In genomic region chr10:75115240-75115639, GRCm38 (mm10) we compare ENCODE assay signal across 16 mouse cellular contexts. TPM values are rescaled to one million over a fixed set of nuclear protein-coding genes. Genes with fewer than 3 reads are reported as not detected.
DNase-seq lines count a peak whose midpoint lies in the region; ATAC-seq and TF ChIP-seq lines count a peak whose summit lies in the region.
"Had no signal": no experiment of that assay in that cellular context is flagged by ENCODE, and none has a peak within 500 bp of the region (broad histone marks: within the 10 kb centered on the region; RNA-seq: fewer than 3 reads in every experiment).

No protein-coding gene starts in this region.

- H3K4me1 ChIP-seq in kidney, postnatal 0 days (replicated peaks; ENCODE audit: insufficient read depth, low read length): peaks cover 4% of the 10 kb centered on the region; the same call in 1 of the 2 replicates
- peaks cover 36 to 80% of the 10 kb centered on the region in 2 experiments for H3K4me1 ChIP-seq in CH12.LX (ENCODE audit: control insufficient read depth in 1 of 2, insufficient read depth in 2 of 2)
- H3K4me1 ChIP-seq in stomach, embryonic 14.5 days (ENCODE audit: control insufficient read depth, insufficient read depth, low read length): peaks cover 18% of the 10 kb centered on the region; the same call in 1 of the 2 replicates

- TF ChIP-seq POLR2A in CH12.LX (IDR thresholded peaks at IDR 0.05; ENCODE audit: low read depth, low read length): no peak

- no peaks in the 10 kb centered on the region for H3K27me3 ChIP-seq in kidney, postnatal 0 days (ENCODE audit: insufficient read depth, low read length)
- no peaks in the 10 kb centered on the region for H3K27me3 ChIP-seq in CH12.LX (replicated peaks)
- H3K27me3 ChIP-seq in stomach, embryonic 14.5 days (ENCODE audit: control insufficient read depth, insufficient read depth, low read length): no peaks in the 10 kb centered on the region
- H3K27me3 ChIP-seq: midbrain, embryonic 13.5 days; neural tube, embryonic 13.5 days had no signal

- H3K9ac ChIP-seq in kidney, postnatal 0 days (ENCODE audit: low read depth, low read length): no peak overlapping the region
- no peak overlapping the region for H3K9ac ChIP-seq in CH12.LX (ENCODE audit: insufficient read depth, low read depth)
- H3K9ac ChIP-seq in stomach, embryonic 14.5 days (replicated peaks; ENCODE audit: low read depth, low read length): no peak overlapping the region
- H3K9ac ChIP-seq: midbrain, embryonic 13.5 days; neural tube, embryonic 13.5 days had no signal

- in situ Hi-C loops in CH12.LX (cut with MboI; ENCODE audit: low pct_ligation_motif_present, low pct_unique_long_range_greater_than_20kb, low sequenced_read_pairs): no loop called here

- 70% methylated on average over 5 of the region's 5 CpGs for WGBS in kidney, postnatal 0 days
- 74% methylated on average over 5 of the region's 5 CpGs for WGBS in stomach, embryonic 14.5 days

- H3K4me3 ChIP-seq in kidney, postnatal 0 days (replicated peaks; ENCODE audit: low read depth, low read length): no peak overlapping the region
- H3K4me3 ChIP-seq in CH12.LX (replicated peaks in 1 of 3; ENCODE audit: low read depth in 2 of 3, low read length in 2 of 3, poor library complexity in 1 of 3): no peak overlapping the region
- H3K4me3 ChIP-seq in stomach, embryonic 14.5 days (ENCODE audit: low read depth, low read length): no peak overlapping the region
- H3K4me3 ChIP-seq: heart, embryonic 10.5 days; midbrain, embryonic 13.5 days; neural tube, embryonic 13.5 days had no signal

- TF ChIP-seq EP300 in CH12.LX (IDR thresholded peaks at IDR 0.05; ENCODE audit: low read length): 0 out of 2 replicates have a peak, but pooled peaks have one; percentile 21

- no peak for TF ChIP-seq RAD21 in CH12.LX (IDR thresholded peaks at IDR 0.05; ENCODE audit: low read depth, low read length)

- DNase-seq in kidney, postnatal 0 days (ENCODE audit: low spot score): no peak
- no peak for DNase-seq in kidney, adult 11 months
- DNase-seq in CH12.LX (ENCODE audit: extremely low read depth): peak; percentile 42
- peak; percentile 42 for DNase-seq in brain, adult 2 months (ENCODE audit: low read depth, low spot score)
- no peak for DNase-seq in right cerebral cortex, postnatal 4 days
- no peak for DNase-seq in cerebellum, postnatal 14 days
- DNase-seq: adrenal gland, adult 2 months; B cell, adult 2 months; cerebellum, adult 9-10 months; heart, postnatal 10 days; liver; thymus, postnatal 25 days had no signal

- dilution Hi-C loops in CH12.LX (cut with MboI; ENCODE audit: extremely low pct_ligation_motif_present, extremely low pct_unique_long_range_greater_than_20kb, low sequenced_read_pairs): no loop called here

- TF ChIP-seq CTCF in kidney, postnatal 0 days (IDR thresholded peaks at IDR 0.05; ENCODE audit: low read depth): no peak
- TF ChIP-seq CTCF in CH12.LX (conservative IDR thresholded peaks at IDR 0.05 in 1 of 2, IDR thresholded peaks at IDR 0.05 in 1 of 2; ENCODE audit: low read depth in 2 of 2, low read length in 2 of 2): no peak

- H3K27ac ChIP-seq in kidney, postnatal 0 days: no peak overlapping the region
- H3K27ac ChIP-seq in CH12.LX (ENCODE audit: insufficient read depth, low read depth): peak overlapping the region; percentile 40; the same call in 1 of the 2 replicates
- H3K27ac ChIP-seq in stomach, embryonic 14.5 days (ENCODE audit: low read length): no peak overlapping the region
- H3K27ac ChIP-seq: heart, embryonic 10.5 days; midbrain, embryonic 13.5 days; neural tube, embryonic 13.5 days had no signal

- no peaks in the 10 kb centered on the region for H3K36me3 ChIP-seq in kidney, postnatal 0 days (ENCODE audit: insufficient read depth, low read length)
- H3K36me3 ChIP-seq in CH12.LX (replicated peaks in 1 of 2; ENCODE audit: control insufficient read depth in 1 of 2, insufficient read depth in 1 of 2, low read length in 1 of 2): peaks cover 0 to 39% of the 10 kb centered on the region in 2 experiments
- no peaks in the 10 kb centered on the region for H3K36me3 ChIP-seq in stomach, embryonic 14.5 days (ENCODE audit: control insufficient read depth, insufficient read depth, low read length)
- H3K36me3 ChIP-seq: heart, embryonic 10.5 days; midbrain, embryonic 13.5 days had no signal

- no peaks in the 10 kb centered on the region for H3K9me3 ChIP-seq in kidney, postnatal 0 days (replicated peaks; ENCODE audit: low read length)
- H3K9me3 ChIP-seq in CH12.LX (replicated peaks; ENCODE audit: low read length): no peaks in the 10 kb centered on the region
- H3K9me3 ChIP-seq in stomach, embryonic 14.5 days (ENCODE audit: control insufficient read depth, low read depth, low read length): no peaks in the 10 kb centered on the region
- H3K9me3 ChIP-seq: heart, embryonic 10.5 days; midbrain, embryonic 13.5 days; neural tube, embryonic 13.5 days had no signal

- no peak overlapping the region for H3K4me2 ChIP-seq in kidney, postnatal 0 days (ENCODE audit: low read length)
- H3K4me2 ChIP-seq in CH12.LX (ENCODE audit: insufficient read depth, low read depth, poor library complexity, severe bottlenecking): peak overlapping the region; percentile 6; the same call in 1 of the 2 replicates
- H3K4me2 ChIP-seq in stomach, embryonic 14.5 days (replicated peaks; ENCODE audit: low read depth, low read length): no peak overlapping the region
- H3K4me2 ChIP-seq: midbrain, embryonic 13.5 days; neural tube, embryonic 13.5 days had no signal

- no peaks in the 10 kb centered on the region for H3K79me2 ChIP-seq in CH12.LX (replicated peaks; ENCODE audit: control insufficient read depth, extremely low read depth, insufficient read depth, poor library complexity, severe bottlenecking)

- peak; percentile 52; the same call in 1 of the 2 replicates for ATAC-seq in kidney, postnatal 0 days (replicated peaks; ENCODE audit: low FRiP score, low read depth)
- ATAC-seq in stomach, embryonic 14.5 days (ENCODE audit: insufficient number of reproducible peaks, insufficient read depth, low FRiP score, low read depth): peak; percentile 59; the same call in 1 of the 2 replicates

TF ChIP-seq in CH12.LX, 34 proteins besides CTCF, POLR2A, EP300 and RAD21:
- TF ChIP-seq ELF1 (IDR thresholded peaks at IDR 0.05; ENCODE audit: low read depth, low read length): no peak
- TF ChIP-seq MEF2A (IDR thresholded peaks at IDR 0.05; ENCODE audit: borderline replicate concordance, low read depth, low read length): no peak; the same call in 1 of the 2 replicates
- no peak for TF ChIP-seq KAT2A (IDR thresholded peaks at IDR 0.05; ENCODE audit: insufficient replicate concordance, low read length)
- peak; percentile 75 for TF ChIP-seq BHLHE40 (IDR thresholded peaks at IDR 0.05; ENCODE audit: low read depth, low read length)
- TF ChIP-seq TCF12 (IDR thresholded peaks at IDR 0.05; ENCODE audit: low read depth, low read length): no peak
- TF ChIP-seq MAZ (IDR thresholded peaks at IDR 0.05; ENCODE audit: low read depth, low read length): 0 out of 2 replicates have a peak, but pooled peaks have one; percentile 65
- no peak for TF ChIP-seq SMC3 (IDR thresholded peaks at IDR 0.05; ENCODE audit: low read depth, low read length)
- TF ChIP-seq NELFE (IDR thresholded peaks at IDR 0.05; ENCODE audit: low read depth, low read length): no peak
- no peak for TF ChIP-seq ZMIZ1 (IDR thresholded peaks at IDR 0.05; ENCODE audit: low read depth, low read length)
- TF ChIP-seq MYC (IDR thresholded peaks at IDR 0.05; ENCODE audit: low read depth, low read length): no peak
- TF ChIP-seq PAX5 (IDR thresholded peaks at IDR 0.05; ENCODE audit: low read length): no peak
- no peak for TF ChIP-seq ZNF384 (IDR thresholded peaks at IDR 0.05; ENCODE audit: low read depth, low read length)
- no peak for TF ChIP-seq ZC3H11A (IDR thresholded peaks at IDR 0.05; ENCODE audit: low read depth, low read length)
- no peak for TF ChIP-seq GABPA (IDR thresholded peaks at IDR 0.05; ENCODE audit: insufficient replicate concordance, low read depth, low read length)
- no peak for TF ChIP-seq TBP (conservative IDR thresholded peaks at IDR 0.05; ENCODE audit: low read depth, low read length)
- TF ChIP-seq POLR2AphosphoS2 (IDR thresholded peaks at IDR 0.05; ENCODE audit: low read depth, low read length): no peak
- no peak for TF ChIP-seq UBTF (IDR thresholded peaks at IDR 0.05; ENCODE audit: low read depth, low read length)
- TF ChIP-seq SIN3A (IDR thresholded peaks at IDR 0.05; ENCODE audit: low read length): no peak
- TF ChIP-seq CHD2 (IDR thresholded peaks at IDR 0.05; ENCODE audit: low read length): no peak
- TF ChIP-seq ETS1 (conservative IDR thresholded peaks at IDR 0.05; ENCODE audit: low read depth, low read length): peak; percentile 73; the same call in 1 of the 2 replicates
- TF ChIP-seq ZKSCAN1 (IDR thresholded peaks at IDR 0.05; ENCODE audit: borderline replicate concordance, low read depth, low read length): no peak
- TF ChIP-seq IRF4 (IDR thresholded peaks at IDR 0.05; ENCODE audit: low read depth, low read length): peak; percentile 33; the same call in 1 of the 2 replicates
- no peak for TF ChIP-seq JUND (conservative IDR thresholded peaks at IDR 0.05; ENCODE audit: low read depth, low read length)
- TF ChIP-seq E2F4 (IDR thresholded peaks at IDR 0.05; ENCODE audit: insufficient replicate concordance, low read depth, low read length): no peak
- TF ChIP-seq MAFK (IDR thresholded peaks at IDR 0.05; ENCODE audit: insufficient replicate concordance, low read length): no peak

RNA-seq across cellular contexts. Expression of gene Bcr, which starts 54.8 kb away (rescaled TPM):
- 5.9 and 6.4 TPM in 2 replicates for polyA plus RNA-seq in kidney, postnatal 0 days (2015; fragmentation: Nextera tagmentation; extraction: Ambion mirVana)
- total RNA-seq in CH12.LX (2012; rRNA removed): 18.2 and 22.1 TPM in 2 replicates
- total RNA-seq in CH12.LX (2014; rRNA removed): 4.0 and 4.3 TPM in 2 replicates
- 18.6 and 20.0 TPM in 2 replicates for polyA plus RNA-seq in CH12.LX (2012; ENCODE audit: insufficient read length, low read depth)
- polyA plus RNA-seq in stomach, embryonic 14.5 days (2014; fragmentation: Nextera tagmentation; extraction: Ambion mirVana): 8.6 and 11.9 TPM in 2 replicates

Comparison
In these comparisons a context has a peak if more than half of its experiments do, and no peak if none do; other contexts are left out.
1. DNase-seq: peak in CH12.LX (single experiment) and brain, adult 2 months (single experiment); none in kidney, postnatal 0 days (single experiment), kidney, adult 11 months (single experiment), right cerebral cortex, postnatal 4 days (single experiment) and cerebellum, postnatal 14 days (0 of 2).